Mouse (Mus musculus) CH12.LX (cell line): ENCODE results near the gene Acsm5. TPM values are rescaled to one million over a fixed set of nuclear protein-coding genes. Genes with fewer than 3 reads are reported as not detected.

Experiments used
- DNase-seq: peaks from one replicate; pipeline ENCODE4 v3.0.0-alpha.2; 2013; ENCODE audit errors: extremely low read depth
- H3K27ac ChIP-seq: 2 replicates; pipeline ENCODE4 v1.5.1; 2012; ENCODE audit warnings: low read depth, mild to moderate bottlenecking, control low read depth, moderate library complexity; ENCODE audit not compliant: insufficient read depth
- H3K27me3 ChIP-seq: replicated peaks from 2 replicates; pipeline ENCODE3; 2012; ENCODE audit warnings: inconsistent platforms
- H3K36me3 ChIP-seq, 2 experiments: replicated peaks in 1 of 2; 2 replicates each; pipeline versions ENCODE3 to v1.6.1; 2012; ENCODE audit warnings: inconsistent platforms in 1 of 2, low read length in 1 of 2, mild to moderate bottlenecking in 1 of 2, mixed read lengths in 1 of 2, moderate library complexity in 1 of 2; ENCODE audit not compliant: control insufficient read depth in 1 of 2, insufficient read depth in 1 of 2
- H3K4me1 ChIP-seq, 2 experiments: 2 replicates each; pipeline ENCODE4 v1.6.1; 2012; ENCODE audit warnings: inconsistent platforms in 1 of 2, moderate library complexity in 1 of 2; ENCODE audit not compliant: insufficient read depth in 2 of 2, control insufficient read depth in 1 of 2
- H3K4me2 ChIP-seq: 2 replicates; pipeline ENCODE4 v1.6.1; 2012; ENCODE audit warnings: low read depth, mild to moderate bottlenecking, control low read depth; ENCODE audit not compliant: poor library complexity, insufficient read depth, severe bottlenecking
- H3K4me3 ChIP-seq, 3 experiments: fragments of 150-350 bp in 1 of 3; sonication (generic) in 1 of 3; replicated peaks in 1 of 3; 2 replicates each; pipeline versions ENCODE3 to v1.5.1; 2011 to 2012; ENCODE audit warnings: low read depth in 2 of 3, low read length in 2 of 3, mild to moderate bottlenecking in 2 of 3, moderate library complexity in 2 of 3, control low read depth in 1 of 3, improper control_type of control experiment in 1 of 3, inconsistent platforms in 1 of 3, mixed read lengths in 1 of 3; ENCODE audit not compliant: poor library complexity in 1 of 3
- H3K79me2 ChIP-seq: replicated peaks from 2 replicates; pipeline ENCODE4 v1.6.1; 2012; ENCODE audit warnings: mild to moderate bottlenecking, moderate library complexity; ENCODE audit not compliant: control insufficient read depth, poor library complexity, insufficient read depth, severe bottlenecking; ENCODE audit errors: extremely low read depth
- H3K9ac ChIP-seq: 2 replicates; pipeline ENCODE4 v1.6.1; 2012; ENCODE audit warnings: low read depth, mild to moderate bottlenecking, control low read depth, moderate library complexity; ENCODE audit not compliant: insufficient read depth
- H3K9me3 ChIP-seq: replicated peaks from 2 replicates; pipeline ENCODE3; 2012; ENCODE audit warnings: low read length, inconsistent platforms, mixed read lengths
- CHD1 ChIP-seq: IDR thresholded peaks from 2 replicates; pipeline ENCODE4 v1.6.1; 2012; ENCODE audit warnings: low read depth, low read length, improper control_type of control experiment, inconsistent platforms
- CTCF ChIP-seq, 2 experiments: IDR thresholded peaks in 1 of 2; conservative IDR thresholded peaks in 1 of 2; 2 replicates each; pipeline ENCODE4 v1.5.1; 2011 to 2012; ENCODE audit warnings: low read depth in 2 of 2, low read length in 2 of 2, improper control_type of control experiment in 1 of 2, inconsistent platforms in 1 of 2, mild to moderate bottlenecking in 1 of 2, moderate library complexity in 1 of 2
- EP300 ChIP-seq: IDR thresholded peaks from 2 replicates; pipeline ENCODE4 v1.6.1; 2011; ENCODE audit warnings: low read length, improper control_type of control experiment
- IRF4 ChIP-seq: IDR thresholded peaks from 2 replicates; pipeline ENCODE4 v1.6.1; 2014; ENCODE audit warnings: low read depth, mild to moderate bottlenecking, inconsistent platforms, low read length, improper control_type of control experiment
- JUN ChIP-seq: IDR thresholded peaks from 2 replicates; pipeline ENCODE4 v1.6.1; 2011; ENCODE audit warnings: low read depth, mild to moderate bottlenecking, low read length, improper control_type of control experiment, moderate library complexity; ENCODE audit not compliant: insufficient read depth
- KAT2A ChIP-seq: IDR thresholded peaks from 2 replicates; pipeline ENCODE4 v1.6.1; 2012; ENCODE audit warnings: low read length, improper control_type of control experiment, inconsistent platforms; ENCODE audit not compliant: insufficient replicate concordance
- MAFK ChIP-seq: IDR thresholded peaks from 2 replicates; pipeline ENCODE4 v1.6.1; 2011; ENCODE audit warnings: low read length, improper control_type of control experiment; ENCODE audit not compliant: insufficient replicate concordance
- MAX ChIP-seq: IDR thresholded peaks from 2 replicates; pipeline ENCODE4 v1.6.1; 2011; ENCODE audit warnings: low read length, improper control_type of control experiment
- NRF1 ChIP-seq: IDR thresholded peaks from 2 replicates; pipeline ENCODE4 v1.6.1; 2014; ENCODE audit warnings: low read depth, mild to moderate bottlenecking, inconsistent platforms, low read length, improper control_type of control experiment, moderate library complexity
- PAX5 ChIP-seq: IDR thresholded peaks from 2 replicates; pipeline ENCODE4 v1.6.1; 2012; ENCODE audit warnings: low read length, inconsistent platforms, mixed read lengths
- POLR2AphosphoS2 ChIP-seq: IDR thresholded peaks from 2 replicates; pipeline ENCODE4 v1.6.1; 2011; ENCODE audit warnings: low read depth, low read length, improper control_type of control experiment
- RAD21 ChIP-seq: IDR thresholded peaks from 2 replicates; pipeline ENCODE4 v1.6.1; 2011; ENCODE audit warnings: low read depth, mild to moderate bottlenecking, low read length, improper control_type of control experiment, moderate library complexity
- ZC3H11A ChIP-seq: IDR thresholded peaks from 2 replicates; pipeline ENCODE4 v1.6.1; 2012; ENCODE audit warnings: low read depth, mild to moderate bottlenecking, inconsistent platforms, low read length, improper control_type of control experiment
- ZKSCAN1 ChIP-seq: IDR thresholded peaks from 2 replicates; pipeline ENCODE4 v1.6.1; 2012; ENCODE audit warnings: low read depth, inconsistent platforms, low read length, improper control_type of control experiment, borderline replicate concordance
- dilution Hi-C: fragments of 300-500 bp; cut with MboI; formaldehyde crosslinking; loops from 2 replicates; pipeline ENCODE4 v1.14.3; 2020; ENCODE audit warnings: low sequenced_read_pairs; ENCODE audit not compliant: extremely low pct_unique_long_range_greater_than_20kb, extremely low pct_ligation_motif_present
- in situ Hi-C: fragments of 300-500 bp; cut with MboI; formaldehyde crosslinking; loops from 3 replicates; pipeline ENCODE4 v1.14.3; 2019; ENCODE audit warnings: low sequenced_read_pairs, low pct_ligation_motif_present, low pct_unique_long_range_greater_than_20kb, mixed read lengths
- polyA plus RNA-seq: library from polyadenylated mRNA; unstranded; fragments of >175 nt; gene quantifications from 2 replicates; pipeline ENCODE4 v1.2.1, GENCODE M21; 2012; ENCODE audit warnings: low read depth; ENCODE audit not compliant: insufficient read length
- total RNA-seq, 2 experiments: library from RNA; depleted of rRNA; stranded (reverse); fragments of 300-350 nt in 1 of 2; fragments of >200 nt in 1 of 2; gene quantifications; 2 replicates each; pipeline ENCODE4 v1.2.3; 2012 to 2014

Gene Acsm5
- not detected in 2 replicates for total RNA-seq (2012; rRNA removed)
- total RNA-seq (2014; rRNA removed): not detected in 2 replicates
- polyA plus RNA-seq: not detected in 2 replicates

GRCm38 (mm10) chr7:119519163-119519562, at the start of gene Acsm5:
Gene Acsm5 (plus strand): TSS chr7:119519463.
- Histone ChIP-seq H3K36me3 (no peaks in the 10 kb centered on the region), H3K9ac (no peak within 1 kb of the TSS), H3K4me1 (peaks cover 0 to 6% of the 10 kb centered on the region in 2 experiments; a peak in 1 of 4 replicates), H3K79me2 (no peaks in the 10 kb centered on the region), H3K4me3 (no peak within 1 kb of the TSS), H3K27me3 (peaks cover 23% of the 10 kb centered on the region), H3K9me3 (no peaks in the 10 kb centered on the region), H3K4me2 (no peak within 1 kb of the TSS), H3K27ac (no peak within 1 kb of the TSS)
- dilution Hi-C loops: no loop called here
- no peak for DNase-seq
- TF ChIP-seq KAT2A: no peak
- no peak for TF ChIP-seq RAD21
- TF ChIP-seq CTCF (conservative IDR thresholded peaks at IDR 0.05 in 1 of 2, IDR thresholded peaks at IDR 0.05 in 1 of 2; ENCODE audit: low read depth in 2 of 2, low read length in 2 of 2): no peak
- no peak for TF ChIP-seq EP300
- TF ChIP-seq POLR2AphosphoS2: no peak
- TF ChIP-seq CHD1: no peak
- TF ChIP-seq ZKSCAN1: no peak
- TF ChIP-seq JUN: no peak
- no peak for TF ChIP-seq MAX
- no peak for TF ChIP-seq IRF4
- TF ChIP-seq ZC3H11A: no peak
- no peak for TF ChIP-seq PAX5
- TF ChIP-seq MAFK: no peak
- no peak for TF ChIP-seq NRF1
- in situ Hi-C loops: loop anchor here (10.0 kb wide), 1 partner anchor 504 kb away; no protein-coding TSS in a partner anchor

- Histone ChIP-seq H3K27me3 (peaks cover 25% of the 10 kb centered on the region), H3K4me3 (no peak overlapping the region), H3K36me3 (no peaks in the 10 kb centered on the region), H3K4me1 (peaks cover 3 to 5% of the 10 kb centered on the region in 2 experiments; a peak in 1 of 4 replicates), H3K9me3 (no peaks in the 10 kb centered on the region), H3K27ac (no peak overlapping the region), H3K79me2 (no peaks in the 10 kb centered on the region), H3K4me2 (no peak overlapping the region), H3K9ac (no peak overlapping the region)
- DNase-seq: no peak
- dilution Hi-C loops (no loop called here), in situ Hi-C loops (no loop called here)
- TF ChIP-seq CTCF (conservative IDR thresholded peaks at IDR 0.05 in 1 of 2, IDR thresholded peaks at IDR 0.05 in 1 of 2; ENCODE audit: low read depth in 2 of 2, low read length in 2 of 2): peak in 1 of 2 experiments; percentile 48; a peak in 2 of 4 replicates
- no peak for TF ChIP-seq ZC3H11A
These were observed 42.5 kb upstream of the Acsm5 start for GRCm38 (mm10) chr7:119476500-119477389.
